Mouse (Mus musculus): ENCODE measurements at regions not wholly inside any gene's neighbourhood (a gene's known extent, or its start where the extent isn't known, plus 50 kb on each side); places are given as distances from the start of the nearest gene placed in this dataset.

GRCm38 (mm10) chr2:113902406-113902805 lies 53.9 kb upstream of the Arhgap11a start:
- TF ChIP-seq CTCF (IDR thresholded peaks at IDR 0.05; ENCODE audit: low read depth) (no peak), EP300 (IDR thresholded peaks at IDR 0.05; ENCODE audit: low read depth) (no peak)

Data from liver, postnatal 0 days (tissue).